ENCODE assay signal across 8 mouse cellular contexts in genomic region chr2:36048748-36049566, GRCm38 (mm10). TPM values are rescaled to one million over a fixed set of nuclear protein-coding genes. Genes with fewer than 3 reads are reported as not detected.
DNase-seq lines count a peak whose midpoint lies in the region; ATAC-seq lines count a peak whose summit lies in the region.

TSS of gene Ndufa8 (minus strand) at chr2:36049406.
TSS of gene Morn5 (plus strand) at chr2:36049458.

- no peak within 1 kb of the TSS for H3K27ac ChIP-seq in forebrain, embryonic 14.5 days (ENCODE audit: low read depth, low read length)
- peak within 1 kb of the TSS; percentile 66 for H3K27ac ChIP-seq in neural tube, embryonic 15.5 days (replicated peaks)

- peak; percentile 97 for ATAC-seq in forebrain, embryonic 14.5 days
- peak; percentile 99 for ATAC-seq in neural tube, embryonic 15.5 days (ENCODE audit: low FRiP score)

- peak within 1 kb of the TSS; percentile 85 for H3K9ac ChIP-seq in forebrain, embryonic 14.5 days (ENCODE audit: low read length)
- peak within 1 kb of the TSS; percentile 89 for H3K9ac ChIP-seq in neural tube, embryonic 15.5 days (replicated peaks)

- peaks cover 7% of the 10 kb centered on the region for H3K36me3 ChIP-seq in forebrain, embryonic 14.5 days (ENCODE audit: control insufficient read depth, insufficient read depth, low read length)
- peaks cover 5% of the 10 kb centered on the region for H3K36me3 ChIP-seq in neural tube, embryonic 15.5 days

- H3K4me3 ChIP-seq in forebrain, embryonic 14.5 days (ENCODE audit: low read depth, low read length): peak within 1 kb of the TSS; percentile 70
- H3K4me3 ChIP-seq in neural tube, embryonic 15.5 days (replicated peaks): peak within 1 kb of the TSS; percentile 67

- DNase-seq in ES-CJ7 (ENCODE audit: low read depth, low spot score): peak; percentile 97
- peak; percentile 99 for DNase-seq in cerebellum, adult 11 months
- DNase-seq in forebrain, embryonic 14.5 days (ENCODE audit: low spot score): peak; percentile 98
- DNase-seq in heart, postnatal 14 days: peak; percentile 99 to 100
- peak; percentile 98 for DNase-seq in layer of hippocampus, adult 11-12 months (ENCODE audit: low spot score)
- DNase-seq in lung, adult 18-20 months: peak; percentile 97 to 99
- peak; percentile 97 for DNase-seq in testis, postnatal 14 days (ENCODE audit: low spot score)

- under 1% methylated on average over 44 of the region's 44 CpGs for WGBS in forebrain, embryonic 14.5 days
- 1% methylated on average over 44 of the region's 44 CpGs for whole genome bisulfite sequencing in neural tube, embryonic 15.5 days

- no peaks in the 10 kb centered on the region for H3K27me3 ChIP-seq in forebrain, embryonic 14.5 days (replicated peaks; ENCODE audit: control insufficient read depth, insufficient read depth, low read length)
- H3K27me3 ChIP-seq in neural tube, embryonic 15.5 days (replicated peaks): no peaks in the 10 kb centered on the region

- intact Hi-C loops in heart, postnatal 14 days (cut with DNase I): loop anchor here (2.0 kb wide), 1 partner anchor 90 kb away; no protein-coding TSS in a partner anchor

- H3K4me1 ChIP-seq in forebrain, embryonic 14.5 days (ENCODE audit: control insufficient read depth, insufficient read depth, low read length): peaks cover 7% of the 10 kb centered on the region; the same call in 1 of the 2 replicates
- H3K4me1 ChIP-seq in neural tube, embryonic 15.5 days: peaks cover 32% of the 10 kb centered on the region

- H3K4me2 ChIP-seq in forebrain, embryonic 14.5 days (ENCODE audit: low read length): peak within 1 kb of the TSS; percentile 63
- H3K4me2 ChIP-seq in neural tube, embryonic 15.5 days: peak within 1 kb of the TSS; percentile 75

- no peaks in the 10 kb centered on the region for H3K9me3 ChIP-seq in forebrain, embryonic 14.5 days (replicated peaks; ENCODE audit: control insufficient read depth, low read length)
- no peaks in the 10 kb centered on the region for H3K9me3 ChIP-seq in neural tube, embryonic 15.5 days (replicated peaks)

RNA-seq across cellular contexts. Expression of gene Ndufa8, which starts in this region (rescaled TPM):
- 283 and 287 TPM in 2 replicates for polyA plus RNA-seq in forebrain, embryonic 14.5 days (2014; fragmentation: Nextera tagmentation; extraction: Ambion mirVana)
- 100 to 1,000 TPM; 603 TPM for total RNA-seq in heart, postnatal 14 days (2021)
- 337 and 374 TPM in 2 replicates for polyA plus RNA-seq in neural tube, embryonic 15.5 days (2015; fragmentation: Nextera tagmentation; extraction: Ambion mirVana)

RNA-seq across cellular contexts. Expression of gene Morn5, which starts in this region (rescaled TPM):
- 2.6 and 3.4 TPM in 2 replicates for polyA plus RNA-seq in forebrain, embryonic 14.5 days (2014; fragmentation: Nextera tagmentation; extraction: Ambion mirVana)
- not detected for total RNA-seq in heart, postnatal 14 days (2021)
- polyA plus RNA-seq in neural tube, embryonic 15.5 days (2015; fragmentation: Nextera tagmentation; extraction: Ambion mirVana): 1.3 and 1.4 TPM in 2 replicates
